Mouse (Mus musculus) left cerebral cortex, adult 8-10 months (tissue): Measurements from ENCODE around the gene Fbxl17. TPM values are rescaled to one million over a fixed set of nuclear protein-coding genes. Genes with fewer than 3 reads are reported as not detected.

ENCODE experiments used
- DNase-seq, 2 experiments: peaks; one replicate each; pipeline ENCODE4 v3.0.0; 2022; ENCODE audit warnings: low spot score in 2 of 2
- total RNA-seq, 4 experiments: library from RNA; stranded (reverse); gene quantifications; 2 replicates each; pipeline ENCODE4 v1.2.4; 2022

The Fbxl17 gene
- total RNA-seq, 4 experiments from 2014 or later, result 55.6 to 64.1 (median 60.9) TPM

GRCm38 (mm10) chr17:63459712-63460495 is 39.9 kb downstream of the Fbxl17 start:
- no peak for DNase-seq

- DNase-seq, result no peak
Measured at GRCm38 (mm10) chr17:63458052-63458451, 41.8 kb downstream of the Fbxl17 start.

- no peak for DNase-seq
Measured at GRCm38 (mm10) chr17:63451311-63452006, 48.4 kb downstream of the Fbxl17 start.

DNA sequence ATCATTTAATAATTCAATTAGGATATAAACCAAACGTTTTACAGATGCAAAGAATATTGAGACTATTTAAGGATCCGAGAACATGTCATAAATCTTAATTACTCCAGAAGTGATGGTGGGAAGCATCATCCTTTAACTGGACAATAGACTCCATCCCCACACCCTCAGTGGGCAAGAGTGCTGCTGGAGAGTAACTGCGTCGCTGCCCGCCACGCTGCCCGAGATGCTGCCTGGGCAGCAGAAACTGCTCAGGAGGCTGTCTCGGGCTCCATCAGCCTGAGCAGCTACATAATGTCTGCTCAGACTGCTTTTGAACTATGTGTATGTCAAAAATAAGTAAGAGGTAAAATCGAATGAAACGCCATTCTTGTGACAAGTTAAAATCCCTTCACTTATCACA is 52.1 kb downstream of the Fbxl17 start:
- DNase-seq, result no peak

DNA sequence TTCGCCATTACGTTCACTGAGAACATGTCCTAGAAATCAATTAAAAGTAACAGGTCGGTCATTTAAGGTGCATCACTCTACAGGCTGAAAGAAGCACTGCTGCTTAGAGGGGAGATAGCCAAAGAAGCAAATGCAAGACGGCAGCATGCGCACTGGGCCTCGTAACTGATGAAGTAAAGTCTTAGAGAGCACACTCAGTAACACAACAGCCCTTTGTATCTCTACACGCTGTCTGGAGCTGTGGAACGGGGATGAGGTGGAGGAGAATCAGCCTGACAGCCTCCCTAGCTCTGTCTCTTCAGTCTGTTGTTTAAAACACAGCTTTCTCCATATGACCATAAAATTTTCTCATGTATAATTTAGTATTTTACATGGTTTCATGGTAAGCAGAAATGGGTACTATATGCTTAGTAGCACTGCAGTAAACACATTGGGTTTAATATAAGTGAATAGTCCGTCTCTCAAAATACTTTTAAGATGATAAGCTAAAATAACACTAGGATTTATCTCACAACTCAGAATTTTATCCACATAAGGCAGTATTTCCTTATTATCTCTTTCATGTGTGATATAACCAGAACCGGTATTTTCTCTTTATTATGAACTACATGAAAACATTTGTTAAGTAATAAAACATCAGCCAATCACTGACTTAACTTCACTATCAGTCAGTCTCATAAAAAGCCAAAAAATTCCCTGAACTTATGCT is 52.7 kb downstream of the Fbxl17 start:
- DNase-seq, result no peak

DNA sequence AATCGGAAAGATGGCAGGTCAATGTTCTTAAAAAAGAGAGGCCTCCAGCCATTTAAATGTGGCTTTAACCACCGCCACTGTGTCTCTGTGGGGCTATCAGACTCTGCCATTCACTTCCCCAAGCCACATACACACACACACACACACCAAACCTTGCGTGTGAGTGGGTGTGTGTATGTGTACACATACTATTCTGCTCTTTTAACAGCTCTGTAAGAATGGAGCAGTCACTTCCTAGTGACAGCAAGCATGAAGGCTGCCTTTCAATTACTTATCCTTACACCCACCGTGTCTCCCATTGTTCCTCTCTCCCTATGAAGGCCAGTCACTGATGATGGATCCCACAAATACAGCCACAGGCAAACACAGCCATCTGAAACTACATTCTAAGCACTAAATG is 54.6 kb downstream of the Fbxl17 start:
- no peak for DNase-seq

GRCm38 (mm10) chr17:63437424-63437823 is 62.4 kb downstream of the Fbxl17 start:
- no peak for DNase-seq

DNA sequence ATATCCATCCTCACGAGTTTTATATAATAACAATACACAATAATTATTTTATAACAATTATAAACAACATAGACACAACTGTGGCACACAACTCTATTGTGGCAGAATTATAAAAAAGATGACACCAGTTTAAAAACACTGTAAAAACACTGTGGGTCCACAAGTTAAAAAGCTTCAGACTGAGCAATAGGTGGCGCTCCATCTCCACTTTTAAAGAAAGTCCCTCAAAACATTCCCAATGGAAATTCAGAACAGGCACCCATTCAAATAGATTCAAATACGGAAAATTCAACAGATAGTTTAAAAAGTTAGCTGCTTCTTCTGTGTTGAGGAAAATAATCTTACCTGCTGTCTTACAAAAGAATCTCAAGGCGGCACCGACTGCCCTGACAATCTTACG is 65.7 kb downstream of the Fbxl17 start:
- DNase-seq, result no peak

GRCm38 (mm10) chr17:63431650-63432049 is 68.2 kb downstream of the Fbxl17 start:
- no peak for DNase-seq

- DNase-seq, result no peak
Measured at GRCm38 (mm10) chr17:63430395-63431075, 69.3 kb downstream of the Fbxl17 start.

DNA sequence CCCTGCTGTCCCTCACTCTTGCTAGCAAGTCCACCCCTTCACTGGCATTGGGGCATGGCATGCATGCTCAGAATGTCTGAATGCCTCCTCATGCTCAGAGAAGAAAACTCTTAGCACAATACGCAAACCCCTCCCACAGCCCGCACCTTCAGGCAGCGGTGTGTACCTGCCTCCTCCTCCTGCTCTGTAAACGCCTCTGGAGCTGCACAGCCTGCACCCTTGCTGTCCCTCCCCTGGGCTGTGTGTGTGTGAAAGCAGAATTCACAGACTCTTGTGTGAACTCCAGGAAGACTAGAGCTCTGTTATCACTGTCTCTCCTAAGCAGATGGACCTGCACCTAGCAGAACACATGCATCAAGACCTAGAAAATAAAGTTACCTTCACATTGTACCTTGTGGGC is 76.0 kb downstream of the Fbxl17 start:
- no peak for DNase-seq

- no peak for DNase-seq
Measured at GRCm38 (mm10) chr17:63422685-63423084, 77.1 kb downstream of the Fbxl17 start.

- DNase-seq, result no peak
Measured at GRCm38 (mm10) chr17:63421864-63422263, 78.0 kb downstream of the Fbxl17 start.

DNA sequence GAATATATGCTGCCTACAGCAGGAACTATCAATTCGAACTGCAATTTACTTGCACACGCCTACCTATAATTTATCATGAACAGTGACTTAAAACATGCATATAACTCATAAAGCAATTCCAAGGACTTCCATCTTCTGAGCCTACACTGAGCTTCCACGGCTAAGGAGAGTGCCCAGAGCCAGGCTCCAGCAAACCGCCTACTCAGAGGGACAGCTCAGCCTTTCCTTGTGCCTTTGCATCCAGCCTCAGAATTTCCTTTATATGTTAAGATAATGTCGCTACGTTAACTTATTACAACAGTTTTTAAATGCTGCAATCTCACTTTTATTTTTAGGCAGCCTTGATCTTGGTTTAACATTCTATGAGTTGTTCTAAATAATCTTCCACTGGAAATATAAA is 80.3 kb downstream of the Fbxl17 start:
- DNase-seq, result no peak

DNA sequence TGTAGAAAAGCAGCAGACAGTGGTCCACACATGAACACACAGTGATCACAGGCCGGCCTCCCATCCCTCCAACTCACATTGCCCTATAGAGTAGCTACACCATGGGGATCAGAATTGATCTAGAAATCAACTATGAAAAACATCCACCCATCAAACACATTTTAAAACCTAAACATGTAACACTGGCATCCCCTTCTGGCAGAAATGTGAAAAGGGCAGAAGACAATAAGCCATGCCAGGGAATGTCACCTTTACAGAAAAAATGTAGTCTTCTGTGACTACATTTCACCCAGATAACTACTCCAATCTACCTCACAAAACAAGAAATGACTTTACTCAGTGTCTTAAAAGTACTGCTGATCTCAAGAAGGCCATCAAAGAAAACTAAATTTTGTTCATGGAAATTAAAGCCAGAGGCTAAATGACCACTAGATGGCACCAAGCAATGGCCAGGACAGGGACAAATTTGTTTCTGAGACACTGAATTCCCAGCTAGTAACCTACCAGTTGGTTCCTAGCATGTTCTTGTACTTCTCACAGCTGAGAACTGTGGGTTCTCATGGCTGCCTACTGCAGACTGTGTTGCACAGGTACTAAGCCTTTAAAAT is 85.7 kb downstream of the Fbxl17 start:
- no peak for DNase-seq

DNA sequence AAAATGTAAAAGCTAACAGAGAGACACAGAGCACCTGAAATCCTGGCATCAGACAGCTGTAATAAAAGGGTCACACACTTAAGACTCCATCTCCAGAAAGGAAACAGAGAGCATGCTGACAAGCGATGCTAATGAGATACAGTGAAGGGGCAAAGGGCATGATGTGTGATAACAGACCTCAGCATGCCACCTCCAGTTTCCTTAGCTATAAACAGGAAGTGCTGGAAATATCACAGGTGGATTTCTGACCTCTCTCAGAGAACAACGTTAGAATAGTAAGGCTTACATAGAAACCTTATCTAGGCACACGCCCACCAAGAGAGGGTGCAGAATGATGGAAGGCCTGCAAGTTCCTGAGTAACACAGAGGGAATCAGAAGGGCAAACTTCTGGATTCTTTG is 88.3 kb downstream of the Fbxl17 start:
- no peak for DNase-seq

DNA sequence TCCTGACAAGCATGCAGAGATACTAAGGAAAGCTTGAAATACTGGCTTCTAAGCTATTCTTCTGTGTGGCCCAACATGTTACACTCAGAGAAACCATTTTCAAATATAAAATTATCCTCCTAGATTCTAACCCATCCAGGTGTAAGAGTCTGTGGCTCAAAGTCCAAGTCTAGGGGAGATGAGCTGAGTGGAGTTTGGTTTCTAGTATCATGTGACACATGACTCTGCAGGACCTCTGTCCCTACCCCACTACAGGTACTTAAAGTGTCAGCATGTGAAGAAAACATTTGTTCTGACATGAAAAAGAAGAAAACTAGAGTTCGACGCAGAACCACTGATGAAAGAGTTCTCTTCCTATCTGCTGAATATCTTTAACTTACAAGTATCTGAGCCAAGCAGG is 89.7 kb downstream of the Fbxl17 start:
- DNase-seq, result no peak

GRCm38 (mm10) chr17:63405955-63406354 is 93.9 kb downstream of the Fbxl17 start:
- no peak for DNase-seq

DNA sequence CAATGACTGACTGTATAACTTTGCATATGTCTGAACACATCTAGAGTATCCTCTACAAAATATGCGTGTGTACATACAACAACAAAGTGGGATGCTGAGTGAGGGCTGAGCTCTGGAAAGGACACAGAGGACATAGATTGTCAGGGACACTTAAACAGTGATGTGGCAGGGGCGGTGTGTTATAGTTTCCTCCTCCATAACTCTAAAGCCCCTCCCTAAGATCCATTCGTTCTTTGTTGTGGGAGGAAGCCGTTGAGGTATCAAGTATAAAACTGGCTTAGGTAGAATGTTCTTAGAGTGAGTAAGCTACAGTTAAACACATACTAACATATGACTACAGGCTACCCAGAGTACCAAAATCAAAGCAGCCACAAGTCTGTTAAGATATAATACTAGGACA is 94.3 kb downstream of the Fbxl17 start:
- no peak for DNase-seq

GRCm38 (mm10) chr17:63404968-63405367 is 94.8 kb downstream of the Fbxl17 start:
- no peak for DNase-seq

- DNase-seq, result no peak
Measured at GRCm38 (mm10) chr17:63403801-63404415, 95.9 kb downstream of the Fbxl17 start.
